Mouse (Mus musculus) MEL (cell line): ENCODE measurements at regions not wholly inside any gene's neighbourhood (a gene's known extent, or its start where the extent isn't known, plus 50 kb on each side); places are given as distances from the start of the nearest gene placed in this dataset.

Experiments
- DNase-seq: peaks from one replicate; pipeline ENCODE4 v3.0.0; 2011; ENCODE audit warnings: low read depth, low spot score
- H3K27ac ChIP-seq: 2 replicates; pipeline ENCODE4 v1.5.1; 2012; ENCODE audit warnings: low read depth, mild to moderate bottlenecking, control low read depth, low read length, moderate library complexity; ENCODE audit not compliant: control insufficient read depth
- H3K27me3 ChIP-seq, 2 experiments: fragments of 150-350 bp in 1 of 2; sonication (generic) in 1 of 2; 2 replicates each; pipeline ENCODE4 v1.6.1; 2012; ENCODE audit warnings: low read length in 2 of 2, mild to moderate bottlenecking in 2 of 2, improper control_type of control experiment in 1 of 2, moderate library complexity in 1 of 2; ENCODE audit not compliant: insufficient read depth in 2 of 2, control insufficient read depth in 1 of 2
- H3K36me3 ChIP-seq, 2 experiments: 2 replicates each; pipeline ENCODE4 v1.6.1; 2012 to 2014; ENCODE audit warnings: low read length in 2 of 2, improper control_type of control experiment in 1 of 2, inconsistent platforms in 1 of 2, mild to moderate bottlenecking in 1 of 2; ENCODE audit not compliant: insufficient read depth in 2 of 2, control insufficient read depth in 1 of 2
- H3K4me1 ChIP-seq, 2 experiments: fragments of 150-350 bp in 1 of 2; sonication (generic) in 1 of 2; 2 replicates each; pipeline ENCODE4 v1.6.1; 2012; ENCODE audit warnings: low read length in 2 of 2, improper control_type of control experiment in 1 of 2, mild to moderate bottlenecking in 1 of 2; ENCODE audit not compliant: insufficient read depth in 2 of 2, control insufficient read depth in 1 of 2
- H3K4me3 ChIP-seq, 2 experiments: fragments of 150-350 bp in 1 of 2; sonication (generic) in 1 of 2; 2 replicates each; pipeline ENCODE4 v1.5.1; 2012; ENCODE audit warnings: low read depth in 2 of 2, low read length in 2 of 2, mild to moderate bottlenecking in 2 of 2, moderate library complexity in 2 of 2, control low read depth in 1 of 2, improper control_type of control experiment in 1 of 2; ENCODE audit not compliant: control insufficient read depth in 1 of 2, insufficient read depth in 1 of 2
- H3K79me2 ChIP-seq: 2 replicates; pipeline ENCODE4 v1.6.1; 2012; ENCODE audit warnings: mild to moderate bottlenecking, low read length, moderate library complexity; ENCODE audit not compliant: control insufficient read depth, poor library complexity, insufficient read depth
- H3K9ac ChIP-seq: 2 replicates; pipeline ENCODE4 v1.6.1; 2012; ENCODE audit warnings: low read depth, mild to moderate bottlenecking, control low read depth, low read length, moderate library complexity; ENCODE audit not compliant: control insufficient read depth, poor library complexity, severe bottlenecking
- H3K9me3 ChIP-seq: fragments of 150-350 bp; sonication (generic); replicated peaks from 2 replicates; pipeline ENCODE4 v1.6.1; 2012; ENCODE audit warnings: mild to moderate bottlenecking, low read length, improper control_type of control experiment, moderate library complexity; ENCODE audit not compliant: insufficient read depth
- BHLHE40 ChIP-seq: IDR thresholded peaks from 2 replicates; pipeline ENCODE4 v1.6.1; 2012; ENCODE audit warnings: low read depth, mild to moderate bottlenecking, inconsistent platforms, low read length, improper control_type of control experiment, borderline replicate concordance
- CHD1 ChIP-seq: IDR thresholded peaks from 2 replicates; pipeline ENCODE4 v1.6.1; 2012; ENCODE audit warnings: low read depth, mild to moderate bottlenecking, inconsistent platforms, low read length, improper control_type of control experiment
- CHD2 ChIP-seq: IDR thresholded peaks from 2 replicates; pipeline ENCODE4 v1.6.1; 2011; ENCODE audit warnings: low read length, improper control_type of control experiment
- E2F4 ChIP-seq: IDR thresholded peaks from 2 replicates; pipeline ENCODE4 v1.6.1; 2011; ENCODE audit warnings: low read depth, low read length, improper control_type of control experiment, borderline replicate concordance
- EP300 ChIP-seq, 2 experiments: IDR thresholded peaks; 2 replicates each; pipeline ENCODE4 v1.6.1; 2011; ENCODE audit warnings: improper control_type of control experiment in 2 of 2, low read length in 2 of 2, low read depth in 1 of 2, mild to moderate bottlenecking in 1 of 2
- GABPA ChIP-seq: IDR thresholded peaks from 2 replicates; pipeline ENCODE4 v1.6.1; 2012; ENCODE audit warnings: low read depth, mild to moderate bottlenecking, inconsistent platforms, low read length, improper control_type of control experiment, moderate library complexity
- HCFC1 ChIP-seq: IDR thresholded peaks from 2 replicates; pipeline ENCODE4 v1.6.1; 2012; ENCODE audit warnings: low read depth, mild to moderate bottlenecking, inconsistent platforms, low read length, improper control_type of control experiment, moderate library complexity
- JUND ChIP-seq: IDR thresholded peaks from 2 replicates; pipeline ENCODE4 v1.6.1; 2011; ENCODE audit warnings: low read depth, mild to moderate bottlenecking, improper control_type of control experiment, low read length
- MXI1 ChIP-seq: IDR thresholded peaks from 2 replicates; pipeline ENCODE4 v1.6.1; 2011; ENCODE audit warnings: mild to moderate bottlenecking, low read depth, low read length, improper control_type of control experiment
- MYB ChIP-seq: IDR thresholded peaks from 2 replicates; pipeline ENCODE4 v1.6.1; 2011; ENCODE audit warnings: mild to moderate bottlenecking, low read depth, low read length, improper control_type of control experiment
- MYC ChIP-seq: IDR thresholded peaks from 2 replicates; pipeline ENCODE4 v1.6.1; 2011; ENCODE audit warnings: low read depth, mild to moderate bottlenecking, low read length, improper control_type of control experiment, moderate library complexity
- NRF1 ChIP-seq: IDR thresholded peaks from 2 replicates; pipeline ENCODE4 v1.6.1; 2014; ENCODE audit warnings: low read depth, mild to moderate bottlenecking, inconsistent platforms, low read length, improper control_type of control experiment, moderate library complexity; ENCODE audit not compliant: poor library complexity, insufficient read depth, severe bottlenecking
- POLR2A ChIP-seq, 2 experiments: IDR thresholded peaks; 2 replicates each; pipeline ENCODE4 v1.6.1; 2011 to 2012; ENCODE audit warnings: low read length in 2 of 2, mild to moderate bottlenecking in 2 of 2, control low read depth in 1 of 2, improper control_type of control experiment in 1 of 2, low read depth in 1 of 2, moderate library complexity in 1 of 2; ENCODE audit not compliant: control insufficient read depth in 1 of 2, insufficient read depth in 1 of 2, poor library complexity in 1 of 2
- POLR2AphosphoS2 ChIP-seq: IDR thresholded peaks from 2 replicates; pipeline ENCODE4 v1.6.1; 2011; ENCODE audit warnings: low read length, improper control_type of control experiment
- RAD21 ChIP-seq: IDR thresholded peaks from 2 replicates; pipeline ENCODE4 v1.6.1; 2011; ENCODE audit warnings: mild to moderate bottlenecking, low read depth, low read length, improper control_type of control experiment
- RCOR1 ChIP-seq: IDR thresholded peaks from 2 replicates; pipeline ENCODE4 v1.6.1; 2012; ENCODE audit warnings: low read depth, mild to moderate bottlenecking, inconsistent platforms, low read length, improper control_type of control experiment
- SMC3 ChIP-seq: IDR thresholded peaks from 2 replicates; pipeline ENCODE4 v1.6.1; 2011; ENCODE audit warnings: low read depth, low read length, improper control_type of control experiment
- TBP ChIP-seq: IDR thresholded peaks from 2 replicates; pipeline ENCODE4 v1.8.0; 2011; ENCODE audit warnings: low read depth, low read length, improper control_type of control experiment
- TCF12 ChIP-seq: IDR thresholded peaks from 2 replicates; pipeline ENCODE4 v1.6.1; 2014; ENCODE audit warnings: low read depth, mild to moderate bottlenecking, inconsistent platforms, low read length, improper control_type of control experiment, moderate library complexity
- USF1 ChIP-seq: IDR thresholded peaks from 2 replicates; pipeline ENCODE4 v1.6.1; 2014; ENCODE audit warnings: low read depth, mild to moderate bottlenecking, inconsistent platforms, low read length, improper control_type of control experiment, moderate library complexity
- ZC3H11A ChIP-seq: IDR thresholded peaks from 2 replicates; pipeline ENCODE4 v1.6.1; 2012; ENCODE audit warnings: low read depth, mild to moderate bottlenecking, inconsistent platforms, low read length, improper control_type of control experiment
- ZKSCAN1 ChIP-seq: IDR thresholded peaks from 2 replicates; pipeline ENCODE4 v1.6.1; 2012; ENCODE audit warnings: low read depth, mild to moderate bottlenecking, inconsistent platforms, low read length, improper control_type of control experiment, moderate library complexity
- ZNF384 ChIP-seq: IDR thresholded peaks from 2 replicates; pipeline ENCODE4 v1.6.1; 2012; ENCODE audit warnings: low read depth, mild to moderate bottlenecking, inconsistent platforms, low read length, improper control_type of control experiment

DNA sequence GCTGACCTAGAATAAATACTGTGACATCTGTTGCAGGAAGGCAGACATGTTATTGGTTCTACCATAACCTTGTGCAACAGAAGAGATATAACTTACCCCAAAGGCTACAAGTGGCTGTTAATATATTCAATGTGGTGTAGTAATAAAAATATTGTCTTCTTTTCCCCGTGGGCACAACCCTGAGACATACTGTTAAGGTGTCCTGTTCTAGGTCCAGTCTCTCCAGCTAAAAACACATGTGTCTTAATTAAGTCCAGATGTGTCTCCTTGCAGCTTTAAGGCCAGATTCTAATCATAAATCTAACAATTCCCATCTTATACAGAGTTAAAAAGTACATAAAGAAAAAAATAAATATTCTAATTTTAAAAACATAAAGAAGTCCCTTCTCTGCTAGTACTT is 175.8 kb downstream of the 4933402N22Rik start:
- Histone ChIP-seq H3K27me3 (no peaks in the 10 kb centered on the region), H3K9me3 (no peaks in the 10 kb centered on the region), H3K27ac (no peak overlapping the region), H3K4me1 (no peaks in the 10 kb centered on the region), H3K79me2 (no peaks in the 10 kb centered on the region), H3K4me3 (no peak overlapping the region), H3K9ac (no peak overlapping the region), H3K36me3 (no peaks in the 10 kb centered on the region)
- TF ChIP-seq EP300 (IDR thresholded peaks at IDR 0.05; ENCODE audit: low read depth in 1 of 2, low read length in 2 of 2) = no peak
- TF ChIP-seq TCF12 = no peak
- TF ChIP-seq USF1 = no peak
- no peak for TF ChIP-seq MYB
- TF ChIP-seq ZNF384 = no peak
- TF ChIP-seq MYC = no peak
- TF ChIP-seq TBP = no peak
- no peak for DNase-seq

DNA sequence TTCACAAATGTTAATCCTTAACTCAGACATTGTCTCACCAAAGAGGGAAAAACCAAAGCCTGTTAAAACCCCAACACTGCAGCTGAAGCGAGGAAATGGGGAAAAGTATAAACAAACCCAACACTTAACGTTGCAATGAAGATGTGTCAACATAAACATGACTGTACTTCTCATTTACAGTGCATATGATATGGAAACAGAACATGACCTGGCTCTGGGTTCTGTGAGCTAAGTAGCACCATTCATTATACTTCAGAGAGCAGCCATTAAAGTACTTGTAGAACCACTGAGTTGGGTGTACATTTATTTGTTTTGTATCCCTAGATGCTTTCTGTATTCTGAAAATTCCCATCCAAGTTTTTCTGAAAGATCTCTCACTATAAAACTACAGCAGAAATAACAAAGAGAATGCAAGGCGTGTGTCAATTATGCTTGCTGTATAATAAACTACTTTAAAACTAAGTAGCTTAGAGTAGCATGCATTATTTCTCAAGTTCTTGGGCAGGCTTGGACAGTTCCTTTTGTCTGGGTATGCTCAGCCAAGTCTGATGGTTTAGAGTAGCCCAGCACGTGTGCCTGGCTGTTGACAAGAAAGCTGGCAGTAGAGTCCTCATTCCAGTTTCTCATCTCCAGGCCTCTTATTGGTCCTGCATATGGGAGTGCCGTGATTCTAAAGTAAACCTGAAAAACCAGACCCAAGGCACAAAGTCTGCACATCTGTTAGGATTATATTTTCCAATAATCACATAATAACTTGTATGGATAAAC is 198.9 kb downstream of the 4933402N22Rik start:
- Histone ChIP-seq H3K4me1 (no peaks in the 10 kb centered on the region), H3K27me3 (no peaks in the 10 kb centered on the region), H3K9ac (no peak overlapping the region), H3K9me3 (no peaks in the 10 kb centered on the region), H3K36me3 (no peaks in the 10 kb centered on the region), H3K79me2 (no peaks in the 10 kb centered on the region), H3K27ac (no peak overlapping the region), H3K4me3 (no peak overlapping the region)
- DNase-seq = no peak
- TF ChIP-seq HCFC1 = no peak
- no peak for TF ChIP-seq E2F4
- TF ChIP-seq ZC3H11A = no peak
- no peak for TF ChIP-seq JUND
- no peak for TF ChIP-seq ZKSCAN1
- no peak for TF ChIP-seq NRF1

DNA sequence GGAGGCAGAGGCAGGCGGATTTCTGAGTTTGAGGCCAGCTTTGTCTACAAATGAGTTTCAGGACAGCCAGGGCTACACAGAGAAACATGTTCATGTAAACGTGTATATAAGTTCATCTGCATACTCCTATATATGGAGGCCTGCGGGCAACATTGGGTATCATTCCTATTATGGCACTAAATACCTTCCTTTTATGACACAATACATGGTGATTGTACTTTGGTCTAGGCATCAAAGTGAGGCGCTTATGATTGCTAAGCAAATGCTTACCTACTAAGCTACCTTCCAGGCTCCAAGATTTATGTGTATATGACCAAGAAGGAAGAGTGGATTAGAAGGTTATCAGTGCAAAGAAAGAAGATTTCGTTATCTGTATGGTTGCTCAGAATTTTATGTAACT is 207.1 kb downstream of the 4933402N22Rik start:
- TF ChIP-seq CHD1 (no peak), HCFC1 (no peak), CHD2 (no peak), BHLHE40 (no peak), ZNF384 (no peak), MXI1 (no peak), TBP (no peak), ZKSCAN1 (no peak), GABPA (no peak), SMC3 (no peak), RCOR1 (no peak), POLR2A (IDR thresholded peaks at IDR 0.05; ENCODE audit: control insufficient read depth in 1 of 2, insufficient read depth in 1 of 2, low read depth in 1 of 2, low read length in 2 of 2, poor library complexity in 1 of 2) (no peak), POLR2AphosphoS2 (no peak), MYB (no peak), RAD21 (no peak), JUND (no peak)
- TF ChIP-seq, all 39 proteins: peak for 0
- Histone ChIP-seq H3K27me3 (no peaks in the 10 kb centered on the region), H3K79me2 (no peaks in the 10 kb centered on the region), H3K4me1 (no peaks in the 10 kb centered on the region), H3K9ac (no peak overlapping the region), H3K9me3 (no peaks in the 10 kb centered on the region), H3K4me3 (no peak overlapping the region), H3K27ac (no peak overlapping the region), H3K36me3 (no peaks in the 10 kb centered on the region)
- DNase-seq = no peak
